Mouse (Mus musculus) G1E (cell line): ENCODE results near the gene Tenm2. TPM values are rescaled to one million over a fixed set of nuclear protein-coding genes. Genes with fewer than 3 reads are reported as not detected.

Experiments
- ATAC-seq: 2 replicates; pipeline ENCODE4 v1.8.0; 2016; ENCODE audit warnings: mild to moderate bottlenecking; ENCODE audit not compliant: insufficient number of reproducible peaks, poor library complexity, low FRiP score, severe bottlenecking; ENCODE audit errors: extremely low read depth
- DNase-seq: peaks from one replicate; pipeline ENCODE4 v3.0.0; 2012; ENCODE audit warnings: low spot score
- H3K27me3 ChIP-seq: 2 replicates; pipeline ENCODE4 v1.6.1; 2012; ENCODE audit warnings: mild to moderate bottlenecking, low read length, inconsistent platforms; ENCODE audit not compliant: insufficient read depth
- H3K36me3 ChIP-seq: replicated peaks from 2 replicates; pipeline ENCODE3; 2012; ENCODE audit warnings: mild to moderate bottlenecking, inconsistent platforms
- H3K4me1 ChIP-seq: 2 replicates; pipeline ENCODE4 v1.6.1; 2012; ENCODE audit warnings: low read depth, low read length, inconsistent platforms, mixed read lengths; ENCODE audit not compliant: insufficient read depth
- H3K4me3 ChIP-seq: 2 replicates; pipeline ENCODE4 v1.5.1; 2012; ENCODE audit warnings: low read depth, mild to moderate bottlenecking, inconsistent platforms, low read length, moderate library complexity, mixed read lengths
- H3K9me3 ChIP-seq: replicated peaks from 2 replicates; pipeline ENCODE4 v1.6.1; 2012; ENCODE audit warnings: inconsistent platforms
- CTCF ChIP-seq: IDR thresholded peaks from 2 replicates; pipeline ENCODE4 v1.5.1; 2012; ENCODE audit warnings: low read depth, low read length, inconsistent platforms, mixed read lengths
- GATA1 ChIP-seq: IDR thresholded peaks from 2 replicates; pipeline ENCODE4 v1.6.1; 2012; ENCODE audit warnings: borderline replicate concordance, low read length, inconsistent platforms, mixed read lengths
- GATA2 ChIP-seq: IDR thresholded peaks from 2 replicates; pipeline ENCODE4 v1.6.1; 2012; ENCODE audit warnings: low read depth, low read length, inconsistent platforms, borderline replicate concordance
- POLR2AphosphoS5 ChIP-seq: IDR thresholded peaks from 2 replicates; pipeline ENCODE4 v1.6.1; 2012; ENCODE audit warnings: low read depth, low read length, inconsistent platforms; ENCODE audit not compliant: insufficient replicate concordance
- TAL1 ChIP-seq: conservative IDR thresholded peaks from 2 replicates; pipeline ENCODE4 v1.6.1; 2012; ENCODE audit warnings: low read depth, low read length, inconsistent platforms, mixed read lengths
- polyA plus RNA-seq: library from polyadenylated mRNA; stranded (reverse); fragments of >175 nt; gene quantifications from 2 replicates; pipeline ENCODE4 v1.2.3, GENCODE M21; 2012
- total RNA-seq, 2 experiments: library from RNA; stranded (forward) in 1 of 2; stranded (reverse) in 1 of 2; fragments of 200-1000 nt in 1 of 2; fragments of >200 nt in 1 of 2; fragmentation: Nextera tagmentation in 1 of 2; gene quantifications; 2 replicates each; pipeline ENCODE4 v1.2.3; 2014 to 2017

The Tenm2 gene
- total and polyA plus RNA-seq, 3 experiments, result 0.44 TPM; not detected in 2

DNA sequence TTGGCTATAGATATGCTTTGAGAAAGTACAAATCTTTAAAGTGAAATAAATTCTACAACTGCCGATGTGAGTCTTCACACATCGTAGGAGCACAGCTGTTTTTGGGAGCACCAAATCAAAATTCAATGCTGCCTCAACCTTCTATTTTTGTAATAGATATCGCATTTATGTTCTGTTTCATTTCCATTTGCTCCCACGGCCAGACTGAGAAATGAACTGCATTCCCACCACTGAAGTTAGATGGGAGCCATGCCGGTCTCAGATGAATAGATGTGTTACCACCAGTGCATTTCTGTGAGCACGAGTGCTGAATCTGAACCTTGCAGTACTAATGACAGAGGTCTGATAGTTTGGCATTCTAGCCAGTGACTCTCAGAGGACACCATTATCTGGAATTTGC, 58.3 kb downstream of the Tenm2 start:
- no peaks in the 10 kb centered on the region for H3K9me3 ChIP-seq

DNA sequence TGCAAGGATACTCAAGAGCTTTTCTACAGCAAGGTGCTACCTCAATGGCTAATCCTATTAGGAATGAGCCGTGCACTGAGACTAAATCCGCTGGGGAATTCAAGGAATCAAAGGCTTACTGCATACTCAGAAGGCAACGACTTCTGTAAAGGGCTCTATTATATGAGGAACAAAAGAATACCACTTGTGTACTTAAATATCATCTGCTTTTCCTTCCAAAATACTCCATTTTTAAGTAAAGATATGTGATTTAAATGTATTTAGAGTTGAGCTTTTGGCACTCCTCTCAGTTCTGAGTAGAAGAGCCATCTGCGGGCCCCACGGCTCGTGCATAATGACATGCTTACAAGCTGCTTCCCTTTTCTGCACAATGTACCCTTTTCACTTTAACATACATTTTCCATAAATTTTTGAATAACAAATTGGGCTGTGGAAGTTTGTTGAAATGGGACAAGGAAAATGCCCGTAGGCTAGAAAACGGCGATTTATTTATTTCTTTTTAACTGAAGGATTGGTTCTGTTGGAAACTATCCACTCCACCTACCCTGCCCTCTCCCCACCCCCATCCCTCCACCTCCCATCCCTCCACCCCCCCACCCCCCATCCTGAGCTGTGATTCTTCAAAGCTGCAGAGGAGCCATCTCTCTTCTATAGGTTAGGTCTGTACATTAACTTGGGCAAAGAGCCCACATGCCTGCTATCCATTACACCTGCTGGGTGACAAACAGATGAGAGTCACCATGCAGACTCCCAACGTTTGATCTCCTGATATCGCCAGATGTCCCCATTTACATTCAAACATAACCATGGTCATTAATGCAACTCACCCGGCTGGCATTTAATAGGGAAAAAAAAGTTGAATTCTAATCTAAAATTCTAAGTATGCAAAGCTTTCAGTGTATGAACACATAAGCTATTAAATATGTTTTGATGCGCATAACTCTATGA, 81.6 kb downstream of the Tenm2 start:
- ATAC-seq (no peak), DNase-seq (no peak)
- Histone ChIP-seq H3K4me1 (no peaks in the 10 kb centered on the region), H3K27me3 (no peaks in the 10 kb centered on the region), H3K9me3 (no peaks in the 10 kb centered on the region), H3K36me3 (no peaks in the 10 kb centered on the region), H3K4me3 (no peak overlapping the region)
- no peak for TF ChIP-seq CTCF
- TF ChIP-seq GATA2, result no peak
- TF ChIP-seq GATA1, result no peak
- TF ChIP-seq POLR2AphosphoS5, result no peak
- no peak for TF ChIP-seq TAL1

More for the DNA sequence above, 58.3 kb downstream of the Tenm2 start:
- no peak for ATAC-seq
- Histone ChIP-seq H3K27me3 (no peaks in the 10 kb centered on the region), H3K4me3 (no peak overlapping the region), H3K36me3 (no peaks in the 10 kb centered on the region), H3K4me1 (no peaks in the 10 kb centered on the region)
- TF ChIP-seq POLR2AphosphoS5 (no peak), TAL1 (no peak), CTCF (no peak), GATA1 (no peak), GATA2 (no peak)
- no peak for DNase-seq

DNA sequence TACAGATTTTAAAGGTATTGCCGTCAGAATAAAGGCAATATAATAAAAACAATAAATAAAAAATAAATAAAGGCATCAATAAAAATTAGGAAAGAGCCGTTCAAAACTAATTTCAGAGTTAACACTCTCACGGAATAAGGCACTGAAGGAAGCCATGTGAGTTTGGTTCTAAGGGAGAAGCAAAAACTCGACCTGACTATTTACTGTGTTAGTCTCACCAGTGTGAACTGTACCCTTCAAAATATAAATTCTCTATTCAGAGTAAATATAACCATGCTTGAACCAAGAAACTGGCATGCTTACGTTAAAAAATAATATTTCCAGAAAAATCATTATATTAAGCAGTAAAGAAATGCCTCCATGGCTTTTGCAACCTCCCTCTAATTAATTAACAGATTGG, 82.4 kb downstream of the Tenm2 start:
- H3K36me3 ChIP-seq, result no peaks in the 10 kb centered on the region
- H3K4me1 ChIP-seq, result no peaks in the 10 kb centered on the region
- no peaks in the 10 kb centered on the region for H3K27me3 ChIP-seq
- ATAC-seq (no peak), DNase-seq (no peak)
- H3K4me3 ChIP-seq, result no peak overlapping the region
- no peaks in the 10 kb centered on the region for H3K9me3 ChIP-seq
- TF ChIP-seq POLR2AphosphoS5, result no peak
- TF ChIP-seq TAL1, result no peak
- no peak for TF ChIP-seq GATA1

DNA sequence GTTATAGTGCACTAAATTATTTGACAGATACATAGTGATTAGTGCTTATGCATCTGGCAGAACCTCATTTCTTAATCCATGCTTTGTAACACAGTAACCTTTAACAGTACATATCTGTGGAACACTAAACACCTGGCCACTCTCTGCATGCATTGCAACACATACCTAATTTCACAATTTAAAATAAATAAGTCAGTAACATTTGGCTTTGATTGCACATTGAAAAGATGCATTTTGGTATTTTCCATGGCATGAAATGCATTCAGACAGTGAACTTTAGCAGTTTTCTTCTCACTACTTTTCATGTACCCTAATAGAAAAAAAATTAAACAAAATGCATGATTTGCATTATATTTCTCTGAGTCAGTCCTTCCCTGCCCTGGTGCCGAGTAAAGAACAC, 85.8 kb downstream of the Tenm2 start:
- Histone ChIP-seq H3K27me3 (no peaks in the 10 kb centered on the region), H3K4me1 (no peaks in the 10 kb centered on the region), H3K4me3 (no peak overlapping the region), H3K36me3 (no peaks in the 10 kb centered on the region), H3K9me3 (no peaks in the 10 kb centered on the region)
- TF ChIP-seq GATA1 (no peak), TAL1 (no peak), POLR2AphosphoS5 (no peak)
- ATAC-seq (no peak), DNase-seq (no peak)

DNA sequence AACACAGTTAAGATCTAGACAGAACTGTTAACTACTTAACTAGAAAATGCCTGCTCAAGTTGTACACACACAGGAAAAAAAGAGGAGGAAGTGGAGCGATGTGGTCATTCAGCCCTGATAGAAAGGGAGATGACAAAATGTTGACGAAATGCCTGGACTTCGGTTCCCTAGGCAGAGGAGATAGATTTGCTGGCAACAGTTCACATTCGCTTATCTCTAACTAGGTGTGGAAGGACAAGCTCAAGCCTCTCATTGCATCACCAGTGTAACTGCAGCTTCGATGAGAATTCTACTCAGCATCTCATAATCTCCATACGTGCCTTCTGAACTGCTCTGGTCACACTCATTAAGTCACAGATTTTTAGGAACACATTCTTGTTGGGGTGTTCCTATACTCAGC, 91.8 kb downstream of the Tenm2 start:
- Histone ChIP-seq H3K4me1 (no peaks in the 10 kb centered on the region), H3K9me3 (0 out of 2 replicates have a peak, but pooled peaks cover 2% of the 10 kb centered on the region), H3K27me3 (no peaks in the 10 kb centered on the region), H3K4me3 (no peak overlapping the region), H3K36me3 (no peaks in the 10 kb centered on the region)
- TF ChIP-seq GATA1 (no peak), POLR2AphosphoS5 (no peak), CTCF (no peak), GATA2 (no peak), TAL1 (no peak)
- no peak for DNase-seq
- no peak for ATAC-seq

DNA sequence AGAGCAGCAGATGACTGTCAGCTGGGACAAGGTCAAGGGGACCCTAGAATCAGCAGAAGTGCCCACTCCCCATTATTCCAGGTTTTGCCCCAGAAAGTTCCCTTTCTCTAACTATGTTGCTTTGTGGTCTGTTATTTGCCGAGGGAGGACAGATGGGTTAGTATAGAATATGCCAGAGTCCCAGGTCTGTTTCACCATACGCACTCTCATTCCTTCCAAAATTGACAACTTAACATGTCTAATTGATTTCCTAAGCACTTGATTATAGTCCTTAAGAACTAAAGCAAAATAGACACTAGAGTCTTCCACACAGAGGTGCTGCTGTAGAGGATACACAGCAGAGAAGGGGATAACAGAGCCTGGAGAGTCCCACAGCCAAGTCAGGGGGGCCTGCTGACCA, 92.3 kb downstream of the Tenm2 start:
- no peaks in the 10 kb centered on the region for H3K4me1 ChIP-seq
- 0 out of 2 replicates have a peak, but pooled peaks cover 2% of the 10 kb centered on the region for H3K9me3 ChIP-seq
- no peaks in the 10 kb centered on the region for H3K27me3 ChIP-seq
- H3K4me3 ChIP-seq, result no peak overlapping the region
- no peaks in the 10 kb centered on the region for H3K36me3 ChIP-seq
- no peak for TF ChIP-seq CTCF
- TF ChIP-seq TAL1, result no peak
- no peak for TF ChIP-seq GATA1
- no peak for TF ChIP-seq GATA2
- TF ChIP-seq POLR2AphosphoS5, result no peak
- DNase-seq (no peak), ATAC-seq (no peak)
